Mouse (Mus musculus) lung, postnatal 0 days (tissue): ENCODE results near the gene Sulf2.

ENCODE experiments used
- CTCF ChIP-seq: IDR thresholded peaks from 2 replicates; pipeline ENCODE4 v1.5.1; 2016; ENCODE audit warnings: antibody characterized with exemption, mild to moderate bottlenecking
- EP300 ChIP-seq: IDR thresholded peaks from 2 replicates; pipeline ENCODE4 v1.6.1; 2016; ENCODE audit warnings: antibody characterized with exemption, mild to moderate bottlenecking, control low read depth

DNA sequence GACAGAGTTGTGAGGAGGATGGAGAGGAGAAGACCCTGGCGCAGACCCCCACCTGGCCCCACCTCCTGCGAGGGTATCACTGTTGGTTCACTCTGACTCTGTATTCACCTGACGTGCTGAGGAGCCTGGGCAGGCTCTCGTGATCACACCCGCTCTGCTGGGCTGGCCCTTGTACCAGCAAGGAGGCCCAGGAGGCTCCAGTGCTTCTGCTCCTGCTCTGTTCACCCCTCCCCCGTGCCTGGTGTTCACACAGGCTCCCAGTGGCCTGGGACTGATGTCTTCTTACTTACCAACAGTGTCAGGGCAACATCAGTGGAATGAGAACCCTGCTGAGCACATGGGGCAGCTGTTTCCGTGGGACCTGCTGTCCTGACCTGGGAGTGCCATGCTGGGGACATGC is 42.5 kb upstream of the Sulf2 start:
- TF ChIP-seq CTCF, result no peak
- no peak for TF ChIP-seq EP300
